Mouse (Mus musculus): Measurements from ENCODE around the gene Cog5.

- TF ChIP-seq E2F4 (IDR thresholded peaks at IDR 0.05; ENCODE audit: insufficient replicate concordance, low read depth, low read length) (no peak), TCF12 (IDR thresholded peaks at IDR 0.05; ENCODE audit: low read depth, low read length) (no peak)
Observed at GRCm38 (mm10) chr12:31719586-31720275, 65.1 kb downstream of the Cog5 start.

Data from CH12.LX (cell line).